Mouse (Mus musculus): ENCODE data around the gene Fam84b.
"Not testable (repeated sequence)": the region's sequence is repeated elsewhere in the genome, so short reads cannot be mapped to it uniquely, and the experiment has no call there.

The Fam84b gene

GRCm38 (mm10) chr15:60853231-60853999 is at the start of gene Fam84b:
Fam84b (minus strand) TSS chr15:60853778.
- DNase-seq, result no peak

GRCm38 (mm10) chr15:60898187-60898965 is 44.8 kb upstream of the Fam84b start:
- DNase-seq, result no peak

- no peak for DNase-seq
Measured at GRCm38 (mm10) chr15:60896040-60896439, 42.5 kb upstream of the Fam84b start.

- DNase-seq, result no peak
Measured at GRCm38 (mm10) chr15:60892976-60893463, 39.4 kb upstream of the Fam84b start.

GRCm38 (mm10) chr15:60888724-60889123 is 35.1 kb upstream of the Fam84b start:
- no peak for DNase-seq

GRCm38 (mm10) chr15:60875721-60876120 is 22.1 kb upstream of the Fam84b start:
- no peak for DNase-seq

- no peak for DNase-seq
Measured at GRCm38 (mm10) chr15:60862417-60862816, 8.8 kb upstream of the Fam84b start.

- DNase-seq, result no peak
Measured at GRCm38 (mm10) chr15:60855112-60855511, 1.5 kb upstream of the Fam84b start.

- no peak for DNase-seq
Measured at GRCm38 (mm10) chr15:60854151-60854550, 573 bp upstream of the Fam84b start.

- DNase-seq, result peak; percentile 57
Measured at GRCm38 (mm10) chr15:60848630-60849029, 4.9 kb downstream of the Fam84b start.

GRCm38 (mm10) chr15:60846291-60846690 is 7.3 kb downstream of the Fam84b start:
- no peak for DNase-seq

GRCm38 (mm10) chr15:60845886-60846285 is 7.7 kb downstream of the Fam84b start:
- DNase-seq, result no peak

GRCm38 (mm10) chr15:60841785-60842184 is 11.8 kb downstream of the Fam84b start:
- no peak for DNase-seq

- DNase-seq, result not testable (repeated sequence)
Measured at GRCm38 (mm10) chr15:60841312-60841711, 12.3 kb downstream of the Fam84b start.

GRCm38 (mm10) chr15:60840296-60840670 is 13.3 kb downstream of the Fam84b start:
- no peak for DNase-seq

GRCm38 (mm10) chr15:60839539-60840295 is 13.9 kb downstream of the Fam84b start:
- DNase-seq, result no peak

GRCm38 (mm10) chr15:60838135-60838534 is 15.4 kb downstream of the Fam84b start:
- no peak for DNase-seq

- no peak for DNase-seq
Measured at GRCm38 (mm10) chr15:60837719-60838118, 15.9 kb downstream of the Fam84b start.

- DNase-seq, result no peak
Measured at GRCm38 (mm10) chr15:60836321-60836720, 17.3 kb downstream of the Fam84b start.

- DNase-seq, result no peak
Measured at GRCm38 (mm10) chr15:60834598-60835571, 18.7 kb downstream of the Fam84b start.

GRCm38 (mm10) chr15:60833476-60834218 is 19.9 kb downstream of the Fam84b start:
- no peak for DNase-seq
